Mouse (Mus musculus) liver, embryonic 15.5 days (tissue): ENCODE data around the gene Prr14. TPM values are rescaled to one million over a fixed set of nuclear protein-coding genes. Genes with fewer than 3 reads are reported as not detected.
"Not testable (repeated sequence)": the region's sequence is repeated elsewhere in the genome, so short reads cannot be mapped to it uniquely, and the experiment has no call there.

Experiments used
- ATAC-seq: fragments of 200-750 bp; cut with Nextera tagmentation; 2 replicates; pipeline ENCODE4 v1.8.0; 2017; ENCODE audit warnings: moderate number of reproducible peaks, mild to moderate bottlenecking, moderate library complexity; ENCODE audit not compliant: insufficient read depth
- H3K27ac ChIP-seq: fragments of 300-500 bp; sonication (generic); replicated peaks from 2 replicates; pipeline ENCODE4 v1.5.1; 2015; ENCODE audit warnings: mild to moderate bottlenecking, inconsistent platforms
- H3K27me3 ChIP-seq: fragments of 300-500 bp; sonication (generic); 2 replicates; pipeline ENCODE4 v1.6.1; 2015; ENCODE audit warnings: mild to moderate bottlenecking, inconsistent platforms
- H3K36me3 ChIP-seq: fragments of 300-500 bp; sonication (generic); replicated peaks from 2 replicates; pipeline ENCODE4 v1.6.1; 2015; ENCODE audit warnings: moderate library complexity, mild to moderate bottlenecking, inconsistent platforms
- H3K4me1 ChIP-seq: fragments of 300-500 bp; sonication (generic); replicated peaks from 2 replicates; pipeline ENCODE4 v1.6.1; 2015; ENCODE audit warnings: inconsistent platforms
- H3K4me2 ChIP-seq: fragments of 300-500 bp; sonication (generic); 2 replicates; pipeline ENCODE4 v1.6.1; 2015; ENCODE audit warnings: moderate library complexity, mild to moderate bottlenecking, inconsistent platforms
- H3K4me3 ChIP-seq: fragments of 300-500 bp; sonication (generic); replicated peaks from 2 replicates; pipeline ENCODE4 v1.5.1; 2015; ENCODE audit warnings: mild to moderate bottlenecking, inconsistent platforms
- H3K9ac ChIP-seq: fragments of 300-500 bp; sonication (generic); 2 replicates; pipeline ENCODE4 v1.6.1; 2015; ENCODE audit warnings: moderate library complexity, mild to moderate bottlenecking, inconsistent platforms
- H3K9me3 ChIP-seq: fragments of 300-500 bp; sonication (generic); replicated peaks from 2 replicates; pipeline ENCODE4 v1.6.1; 2016; ENCODE audit warnings: inconsistent platforms
- WGBS: fragments of 180-500 bp; shearing (Covaris S2); methylation state at CpG from one replicate; pipeline ENCODE4 v1.1.7; 2015; ENCODE audit warnings: mixed read lengths; ENCODE audit not compliant: insufficient replicate concordance; 5-methylcytosine and 5-hydroxymethylcytosine counted together
- polyA plus RNA-seq: library from polyadenylated mRNA; unstranded; fragments of >200 nt; fragmentation: Nextera tagmentation; extraction: Ambion mirVana; gene quantifications from 2 replicates; pipeline ENCODE4 v1.2.1, GENCODE M21; 2015

Prr14 gene
- polyA plus RNA-seq, 1 experiment from 2014 or later, result 19.8 TPM

- no peaks in the 10 kb centered on the region for H3K27me3 ChIP-seq
- peaks cover 55% of the 10 kb centered on the region for H3K4me1 ChIP-seq
- peak overlapping the region; percentile 81 for H3K4me3 ChIP-seq
- H3K36me3 ChIP-seq, result peaks cover 31% of the 10 kb centered on the region
- no peak for ATAC-seq
- peak overlapping the region; percentile 81 for H3K4me2 ChIP-seq
- H3K9ac ChIP-seq, result peak overlapping the region; percentile 90
- H3K27ac ChIP-seq, result peak overlapping the region; percentile 65
- 69% methylated on average over 7 of the region's 7 CpGs for WGBS
- H3K9me3 ChIP-seq, result no peaks in the 10 kb centered on the region
Observed at GRCm38 (mm10) chr7:127449966-127450365, 9.4 kb upstream of the Prr14 start.

DNA sequence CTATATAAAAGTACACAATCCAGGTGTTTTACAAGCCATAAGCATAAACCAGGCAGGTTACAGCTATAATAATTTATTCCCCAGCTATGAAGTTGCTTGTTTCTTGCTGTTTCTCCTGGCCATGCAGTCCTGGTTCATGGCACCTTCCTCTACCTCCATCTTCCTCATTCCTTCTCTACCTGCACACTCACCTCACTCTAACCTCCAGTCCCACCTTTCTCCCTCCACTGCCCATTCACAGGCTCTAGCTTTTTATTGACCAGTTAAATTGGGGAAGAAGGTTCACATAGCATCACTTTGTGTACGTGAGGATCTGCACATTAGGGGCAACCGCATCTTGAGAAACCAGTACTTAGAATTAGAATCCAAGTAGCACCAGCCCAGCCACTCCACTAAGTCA is 6.4 kb upstream of the Prr14 start:
- Histone ChIP-seq H3K36me3 (peaks cover 40% of the 10 kb centered on the region), H3K9ac (no peak overlapping the region), H3K9me3 (peaks cover 6% of the 10 kb centered on the region; the same call in 1 of the 2 replicates), H3K4me3 (no peak overlapping the region), H3K27me3 (no peaks in the 10 kb centered on the region), H3K27ac (no peak overlapping the region), H3K4me2 (no peak overlapping the region), H3K4me1 (peaks cover 45% of the 10 kb centered on the region)
- ATAC-seq, result no peak
- 91% methylated on average over 2 of the region's 2 CpGs for WGBS

- 81% methylated on average over 7 of the region's 7 CpGs for WGBS
- no peak for ATAC-seq
- Histone ChIP-seq H3K36me3 (peaks cover 50% of the 10 kb centered on the region), H3K9me3 (peaks cover 6% of the 10 kb centered on the region; the same call in 1 of the 2 replicates), H3K9ac (no peak overlapping the region), H3K4me3 (no peak overlapping the region), H3K27ac (no peak overlapping the region), H3K27me3 (no peaks in the 10 kb centered on the region), H3K4me2 (no peak overlapping the region), H3K4me1 (peaks cover 50% of the 10 kb centered on the region)
Observed at GRCm38 (mm10) chr7:127454905-127455304, 4.5 kb upstream of the Prr14 start.

GRCm38 (mm10) chr7:127458371-127459122 is 864 bp upstream of the Prr14 start:
- Histone ChIP-seq H3K36me3 (peaks cover 72% of the 10 kb centered on the region), H3K4me2 (peak overlapping the region; percentile 18; the same call in 1 of the 2 replicates), H3K4me1 (peaks cover 24% of the 10 kb centered on the region)
- H3K27me3 ChIP-seq, H3K4me3 ChIP-seq, H3K9ac ChIP-seq, ATAC-seq, H3K9me3 ChIP-seq, H3K27ac ChIP-seq: not testable (repeated sequence)
- 71% methylated on average over 3 of the region's 3 CpGs for WGBS

GRCm38 (mm10) chr7:127465191-127465590 is 5.8 kb downstream of the Prr14 start:
- WGBS, result 71% methylated on average over 3 of the region's 3 CpGs
- Histone ChIP-seq H3K9me3 (no peaks in the 10 kb centered on the region), H3K27ac (peak overlapping the region; percentile 29; the same call in 1 of the 2 replicates), H3K36me3 (peaks cover 65% of the 10 kb centered on the region), H3K27me3 (no peaks in the 10 kb centered on the region), H3K4me2 (no peak overlapping the region), H3K4me3 (no peak overlapping the region), H3K9ac (no peak overlapping the region), H3K4me1 (peaks cover 28% of the 10 kb centered on the region)
- ATAC-seq, result no peak

- ATAC-seq, result peak; percentile 59; the same call in 1 of the 2 replicates
- H3K27me3 ChIP-seq, H3K4me3 ChIP-seq, H3K9me3 ChIP-seq, H3K4me2 ChIP-seq, H3K9ac ChIP-seq: not testable (repeated sequence)
- H3K36me3 ChIP-seq, result peaks cover 60% of the 10 kb centered on the region
- peak overlapping the region; percentile 38 for H3K27ac ChIP-seq
- peaks cover 30% of the 10 kb centered on the region for H3K4me1 ChIP-seq
- 82% methylated on average over 2 of the region's 2 CpGs for WGBS
Observed at GRCm38 (mm10) chr7:127465670-127466069, 6.3 kb downstream of the Prr14 start.

DNA sequence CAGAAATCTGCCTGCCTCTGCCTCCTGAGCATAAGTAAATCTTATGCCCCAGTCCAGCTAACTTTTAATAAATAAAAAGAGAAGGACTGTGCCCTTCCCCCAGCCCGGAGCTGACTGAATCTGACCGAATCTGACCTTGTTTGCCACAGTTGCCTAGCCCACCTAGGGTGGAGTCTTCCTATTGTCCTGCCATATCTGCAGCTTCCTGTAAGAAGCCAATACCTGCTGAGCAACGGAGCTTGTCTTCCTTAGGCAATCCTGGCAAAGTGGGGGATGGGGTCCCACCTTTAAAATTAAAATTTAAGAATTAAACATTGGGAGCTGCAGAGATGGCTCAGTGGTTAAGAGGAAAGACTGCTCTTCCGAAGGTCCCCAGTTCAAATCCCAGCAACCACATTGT is 7.2 kb downstream of the Prr14 start:
- Histone ChIP-seq H3K36me3 (peaks cover 51% of the 10 kb centered on the region), H3K27ac (no peak overlapping the region), H3K27me3 (no peaks in the 10 kb centered on the region), H3K4me1 (peaks cover 26% of the 10 kb centered on the region), H3K9me3 (no peaks in the 10 kb centered on the region), H3K4me3 (no peak overlapping the region), H3K4me2 (no peak overlapping the region), H3K9ac (no peak overlapping the region)
- WGBS, result 91% methylated on average over 4 of the region's 4 CpGs
- no peak for ATAC-seq

- Histone ChIP-seq H3K4me1 (peaks cover 42% of the 10 kb centered on the region), H3K9me3 (no peaks in the 10 kb centered on the region), H3K4me3 (peak overlapping the region; percentile 83), H3K9ac (peak overlapping the region; percentile 94), H3K4me2 (peak overlapping the region; percentile 94), H3K27ac (peak overlapping the region; percentile 96), H3K36me3 (peaks cover 57% of the 10 kb centered on the region), H3K27me3 (no peaks in the 10 kb centered on the region)
- WGBS, result 7% methylated on average over 10 of the region's 10 CpGs
- ATAC-seq, result peak; percentile 20; the same call in 1 of the 2 replicates
Observed at GRCm38 (mm10) chr7:127470011-127470715, 10.8 kb downstream of the Prr14 start.

- H3K9me3 ChIP-seq, result no peaks in the 10 kb centered on the region
- H3K4me2 ChIP-seq, result peak overlapping the region; percentile 94
- H3K27ac ChIP-seq, result peak overlapping the region; percentile 96
- H3K36me3 ChIP-seq, result peaks cover 58% of the 10 kb centered on the region
- ATAC-seq, result peak; percentile 92
- under 1% methylated on average over 45 of the region's 46 CpGs for WGBS
- no peaks in the 10 kb centered on the region for H3K27me3 ChIP-seq
- peak overlapping the region; percentile 83 for H3K4me3 ChIP-seq
- H3K4me1 ChIP-seq, result peaks cover 39% of the 10 kb centered on the region
- peak overlapping the region; percentile 94 for H3K9ac ChIP-seq
Observed at GRCm38 (mm10) chr7:127470743-127471645, 11.6 kb downstream of the Prr14 start.

- no peaks in the 10 kb centered on the region for H3K27me3 ChIP-seq
- H3K4me1 ChIP-seq, result peaks cover 45% of the 10 kb centered on the region
- 0% methylated on average over 25 of the region's 25 CpGs for WGBS
- H3K9me3 ChIP-seq, result no peaks in the 10 kb centered on the region
- H3K4me2 ChIP-seq, result peak overlapping the region; percentile 94
- H3K36me3 ChIP-seq, result peaks cover 59% of the 10 kb centered on the region
- peak overlapping the region; percentile 94 for H3K9ac ChIP-seq
- H3K27ac ChIP-seq, result peak overlapping the region; percentile 96
- peak overlapping the region; percentile 83 for H3K4me3 ChIP-seq
- ATAC-seq, result peak; percentile 32
Observed at GRCm38 (mm10) chr7:127471646-127472010, 12.2 kb downstream of the Prr14 start.
